23 mouse cellular contexts compared by ENCODE assay signal in the genomic region with DNA sequence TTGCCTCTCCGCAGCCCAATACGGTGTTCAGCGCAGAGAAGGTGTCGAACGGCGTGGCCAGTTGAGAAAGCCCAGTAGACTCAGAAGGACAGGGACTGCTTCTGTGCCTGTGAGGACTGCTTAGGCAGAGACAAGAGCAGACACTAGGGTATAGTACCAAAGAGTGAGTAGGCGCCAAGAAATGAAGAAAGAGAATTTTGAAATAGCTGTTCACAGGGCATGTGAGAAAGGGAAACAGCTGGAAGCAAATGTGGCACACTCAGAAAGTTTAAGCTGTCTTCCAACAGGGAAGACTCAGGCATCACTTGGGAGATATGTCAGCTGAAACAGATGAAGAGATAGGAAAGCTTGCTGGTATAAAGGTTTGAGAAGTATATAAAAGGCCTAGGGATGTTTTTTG.
"Had no signal": no experiment of that assay in that cellular context is flagged by ENCODE, and none has a peak within 500 bp of the region (broad histone marks: within the 10 kb centered on the region; RNA-seq: fewer than 3 reads in every experiment).

No protein-coding gene starts in this region.

- H3K4me2 ChIP-seq: heart, embryonic 12.5 days; hindbrain, embryonic 12.5 days; hindbrain, embryonic 14.5 days; intestine, embryonic 15.5 days; limb, embryonic 12.5 days had no signal

- H3K4me3 ChIP-seq: heart, adult 2 months; heart, embryonic 12.5 days; hindbrain, embryonic 10.5 days; hindbrain, embryonic 12.5 days; intestine, embryonic 15.5 days; layer of hippocampus, adult 2 months; left cerebral cortex, adult 2 months; limb, embryonic 10.5 days; limb, embryonic 12.5 days had no signal

- H3K27ac ChIP-seq: heart, adult 2 months; hindbrain, embryonic 10.5 days; hindbrain, embryonic 12.5 days; hindbrain, embryonic 14.5 days; intestine, embryonic 15.5 days; layer of hippocampus, adult 2 months; left cerebral cortex, adult 2 months; limb, embryonic 10.5 days; limb, embryonic 12.5 days had no signal

- H3K27me3 ChIP-seq: heart, embryonic 12.5 days; hindbrain, embryonic 12.5 days; intestine, embryonic 15.5 days; limb, embryonic 12.5 days had no signal

- H3K4me1 ChIP-seq: hindbrain, embryonic 10.5 days; hindbrain, embryonic 12.5 days; intestine, embryonic 15.5 days; limb, embryonic 10.5 days; limb, embryonic 12.5 days had no signal

- DNase-seq: gastrocnemius, postnatal 14 days; gastrocnemius, postnatal 36 days; heart, adult 2 months; heart, postnatal 10 days; heart, postnatal 4 days; kidney, adult 18-20 months; kidney, adult 8-10 months; kidney, postnatal 10 days; kidney, postnatal 25 days; kidney, postnatal 4 days; liver had no signal

- H3K9ac ChIP-seq: heart, embryonic 12.5 days; hindbrain, embryonic 12.5 days; hindbrain, embryonic 14.5 days; intestine, embryonic 15.5 days; limb, embryonic 12.5 days had no signal

- ATAC-seq: hindbrain, embryonic 16.5 days; inflammation-experienced regulatory T-cells, adult 6 months; intestine, embryonic 15.5 days; intestine, postnatal 0 days had no signal

- H3K9me3 ChIP-seq: heart, embryonic 12.5 days; hindbrain, embryonic 10.5 days; hindbrain, embryonic 12.5 days; intestine, embryonic 15.5 days; limb, embryonic 10.5 days; limb, embryonic 12.5 days had no signal
